Mouse (Mus musculus): ENCODE results near the gene Lsm14b. TPM values are rescaled to one million over a fixed set of nuclear protein-coding genes. Genes with fewer than 3 reads are reported as not detected.

Lsm14b gene
- polyA plus RNA-seq, 1 experiment: 45.3 TPM

DNA sequence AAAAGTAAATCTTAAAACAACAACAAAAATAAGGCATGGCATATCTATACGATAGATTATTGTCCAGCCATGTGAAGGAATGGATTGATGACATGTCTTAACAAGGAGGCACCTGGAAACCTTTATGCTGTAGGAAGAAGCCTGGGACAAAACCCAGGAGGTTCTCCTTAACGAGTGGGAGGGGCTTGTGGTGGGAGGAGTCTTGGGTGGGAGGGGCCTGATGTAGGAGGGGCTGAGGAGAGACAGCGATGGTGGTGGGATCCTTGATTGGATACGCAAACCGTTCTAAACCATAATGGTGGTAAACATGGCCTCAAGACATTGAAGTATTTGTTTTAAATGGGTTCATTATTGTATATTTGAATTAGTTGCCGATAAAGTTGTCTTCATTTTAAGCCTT, 13.4 kb upstream of the Lsm14b start:
- no peak for DNase-seq

DNA sequence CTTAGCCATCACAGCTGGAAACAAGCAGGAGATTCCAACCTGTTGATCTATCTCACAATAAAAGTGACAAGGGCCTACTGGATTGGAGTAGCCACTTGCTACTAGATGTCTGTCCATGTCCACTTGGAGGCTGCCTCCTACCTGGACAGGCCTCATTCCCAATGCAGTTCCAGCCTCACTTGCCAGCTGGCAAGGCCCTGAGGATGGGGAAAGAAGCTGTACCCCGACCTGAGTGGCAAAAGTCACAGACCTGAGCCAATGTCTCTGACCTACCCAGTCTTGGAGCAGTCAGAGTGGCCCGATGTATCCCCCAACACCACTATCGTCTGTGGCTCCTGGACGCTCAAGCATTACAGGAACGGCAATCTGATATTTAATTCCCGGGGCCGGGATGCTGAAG, 11.1 kb upstream of the Lsm14b start:
- WGBS: 97% methylated on average over 7 of the region's 7 CpGs
- H3K27ac ChIP-seq (ENCODE audit: control insufficient read depth, insufficient read depth, low read length): no peak overlapping the region
- DNase-seq: no peak

More for the DNA sequence above, 13.4 kb upstream of the Lsm14b start:
- H3K36me3 ChIP-seq (ENCODE audit: control insufficient read depth, insufficient read depth, low read length): no peaks in the 10 kb centered on the region
- H3K27ac ChIP-seq (ENCODE audit: control insufficient read depth, insufficient read depth, low read length): no peak overlapping the region
- H3K27me3 ChIP-seq (ENCODE audit: control insufficient read depth, insufficient read depth, low read length): no peaks in the 10 kb centered on the region
- TF ChIP-seq POLR2A (IDR thresholded peaks at IDR 0.05; ENCODE audit: control insufficient read depth, extremely low read depth, insufficient read depth, low read length, poor library complexity): no peak
- no peak for TF ChIP-seq CTCF (IDR thresholded peaks at IDR 0.05; ENCODE audit: borderline replicate concordance, control insufficient read depth, extremely low read depth, insufficient read depth, low read length, poor library complexity)
- 90% methylated on average over 6 of the region's 6 CpGs for WGBS
- H3K4me1 ChIP-seq (replicated peaks; ENCODE audit: control insufficient read depth, insufficient read depth, low read length): no peaks in the 10 kb centered on the region
- H3K4me3 ChIP-seq (ENCODE audit: control insufficient read depth, insufficient read depth, low read length): no peak overlapping the region

DNA sequence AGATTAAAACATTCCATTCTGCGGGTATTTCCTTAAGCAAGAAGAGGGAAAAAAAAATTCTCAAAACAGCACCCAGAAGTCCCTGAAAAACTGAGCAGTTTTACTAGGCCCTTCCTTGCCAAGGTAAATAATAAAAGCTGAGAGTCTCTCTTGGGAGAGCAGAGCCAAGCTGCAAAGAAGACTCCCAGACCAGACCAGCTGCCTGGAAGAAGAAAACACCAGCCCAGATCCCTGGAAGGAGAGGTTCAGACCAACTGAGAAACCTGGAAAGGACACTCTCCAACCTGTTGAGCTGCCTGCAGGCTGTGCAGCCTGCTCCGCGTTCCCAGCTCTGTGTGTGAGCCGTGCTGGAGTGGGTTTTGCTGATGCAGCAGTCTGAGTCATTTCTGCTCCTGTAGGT, 7.2 kb upstream of the Lsm14b start:
- H3K27me3 ChIP-seq (ENCODE audit: control insufficient read depth, insufficient read depth, low read length): no peaks in the 10 kb centered on the region
- H3K4me3 ChIP-seq (ENCODE audit: control insufficient read depth, insufficient read depth, low read length): no peak overlapping the region
- TF ChIP-seq POLR2A (IDR thresholded peaks at IDR 0.05; ENCODE audit: control insufficient read depth, extremely low read depth, insufficient read depth, low read length, poor library complexity) (no peak), CTCF (IDR thresholded peaks at IDR 0.05; ENCODE audit: borderline replicate concordance, control insufficient read depth, extremely low read depth, insufficient read depth, low read length, poor library complexity) (no peak)
- WGBS: 90% methylated on average over 4 of the region's 4 CpGs
- DNase-seq: no peak
- no peaks in the 10 kb centered on the region for H3K4me1 ChIP-seq (replicated peaks; ENCODE audit: control insufficient read depth, insufficient read depth, low read length)
- no peak overlapping the region for H3K27ac ChIP-seq (ENCODE audit: control insufficient read depth, insufficient read depth, low read length)
- H3K36me3 ChIP-seq (ENCODE audit: control insufficient read depth, insufficient read depth, low read length): no peaks in the 10 kb centered on the region

More for the DNA sequence above, 11.1 kb upstream of the Lsm14b start:
- H3K27me3 ChIP-seq (ENCODE audit: control insufficient read depth, insufficient read depth, low read length): no peaks in the 10 kb centered on the region
- no peaks in the 10 kb centered on the region for H3K36me3 ChIP-seq (ENCODE audit: control insufficient read depth, insufficient read depth, low read length)
- TF ChIP-seq POLR2A (IDR thresholded peaks at IDR 0.05; ENCODE audit: control insufficient read depth, extremely low read depth, insufficient read depth, low read length, poor library complexity): no peak
- TF ChIP-seq CTCF (IDR thresholded peaks at IDR 0.05; ENCODE audit: borderline replicate concordance, control insufficient read depth, extremely low read depth, insufficient read depth, low read length, poor library complexity): no peak
- no peak overlapping the region for H3K4me3 ChIP-seq (ENCODE audit: control insufficient read depth, insufficient read depth, low read length)
- no peaks in the 10 kb centered on the region for H3K4me1 ChIP-seq (replicated peaks; ENCODE audit: control insufficient read depth, insufficient read depth, low read length)

DNA sequence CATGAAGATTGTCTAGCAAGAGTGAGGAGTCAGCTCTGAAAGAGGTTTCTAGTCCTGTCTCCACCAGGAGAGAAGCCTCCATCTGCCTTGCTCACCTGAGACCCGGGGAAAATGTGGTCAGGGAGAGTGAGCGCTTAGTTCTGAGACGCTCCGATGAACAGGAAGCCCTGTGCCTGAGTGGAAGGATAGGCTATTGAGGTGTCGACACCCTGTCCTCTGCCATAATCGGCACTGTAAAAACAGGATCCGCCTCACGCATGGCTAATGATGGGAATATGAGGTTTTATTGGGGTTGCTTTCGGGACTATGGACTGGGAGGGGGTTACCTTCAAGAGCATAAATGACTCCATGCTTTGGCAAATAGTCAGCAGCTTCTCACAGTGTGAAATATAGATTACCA, 6.2 kb upstream of the Lsm14b start:
- H3K27ac ChIP-seq (ENCODE audit: control insufficient read depth, insufficient read depth, low read length): no peak overlapping the region
- H3K36me3 ChIP-seq (ENCODE audit: control insufficient read depth, insufficient read depth, low read length): no peaks in the 10 kb centered on the region
- no peak for DNase-seq
- WGBS: 84% methylated on average over 9 of the region's 9 CpGs
- H3K4me1 ChIP-seq (replicated peaks; ENCODE audit: control insufficient read depth, insufficient read depth, low read length): no peaks in the 10 kb centered on the region
- no peaks in the 10 kb centered on the region for H3K27me3 ChIP-seq (ENCODE audit: control insufficient read depth, insufficient read depth, low read length)
- no peak for TF ChIP-seq CTCF (IDR thresholded peaks at IDR 0.05; ENCODE audit: borderline replicate concordance, control insufficient read depth, extremely low read depth, insufficient read depth, low read length, poor library complexity)
- TF ChIP-seq POLR2A (IDR thresholded peaks at IDR 0.05; ENCODE audit: control insufficient read depth, extremely low read depth, insufficient read depth, low read length, poor library complexity): no peak
- no peak overlapping the region for H3K4me3 ChIP-seq (ENCODE audit: control insufficient read depth, insufficient read depth, low read length)

DNA sequence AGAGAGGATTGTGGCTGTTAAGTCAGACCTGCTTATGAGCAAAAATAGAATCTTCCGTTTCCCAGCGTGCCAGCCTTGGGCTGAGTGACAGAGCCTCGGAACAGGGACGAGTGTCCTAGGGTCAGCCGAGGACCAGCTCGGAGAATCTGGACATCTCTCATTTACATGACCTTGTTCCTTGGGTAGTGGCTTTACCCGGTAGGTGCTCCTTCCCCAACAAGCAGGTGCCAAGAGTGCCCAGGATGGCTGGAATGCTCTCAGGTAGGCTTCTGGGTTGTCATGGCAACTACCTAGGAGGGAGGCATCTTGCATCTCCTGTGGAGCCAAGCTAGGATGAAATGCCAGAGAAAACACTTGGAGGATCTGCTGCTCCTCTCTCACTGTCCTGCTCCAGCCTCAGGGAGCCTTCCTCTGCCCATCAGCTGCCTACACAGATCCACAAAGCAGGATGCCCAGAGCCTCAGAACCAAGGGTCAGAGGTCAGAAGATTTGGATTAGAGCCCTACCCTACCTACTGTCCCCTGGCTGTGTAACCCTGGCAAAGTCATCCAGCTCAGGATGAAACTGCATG, 4.6 kb upstream of the Lsm14b start:
- Histone ChIP-seq H3K27me3 (ENCODE audit: control insufficient read depth, insufficient read depth, low read length) (no peaks in the 10 kb centered on the region), H3K36me3 (ENCODE audit: control insufficient read depth, insufficient read depth, low read length) (no peaks in the 10 kb centered on the region), H3K4me3 (ENCODE audit: control insufficient read depth, insufficient read depth, low read length) (no peak overlapping the region), H3K4me1 (replicated peaks; ENCODE audit: control insufficient read depth, insufficient read depth, low read length) (no peaks in the 10 kb centered on the region), H3K27ac (ENCODE audit: control insufficient read depth, insufficient read depth, low read length) (no peak overlapping the region)
- no peak for DNase-seq
- TF ChIP-seq POLR2A (IDR thresholded peaks at IDR 0.05; ENCODE audit: control insufficient read depth, extremely low read depth, insufficient read depth, low read length, poor library complexity) (no peak), CTCF (IDR thresholded peaks at IDR 0.05; ENCODE audit: borderline replicate concordance, control insufficient read depth, extremely low read depth, insufficient read depth, low read length, poor library complexity) (no peak)
- 96% methylated on average over 7 of the region's 7 CpGs for WGBS

DNA sequence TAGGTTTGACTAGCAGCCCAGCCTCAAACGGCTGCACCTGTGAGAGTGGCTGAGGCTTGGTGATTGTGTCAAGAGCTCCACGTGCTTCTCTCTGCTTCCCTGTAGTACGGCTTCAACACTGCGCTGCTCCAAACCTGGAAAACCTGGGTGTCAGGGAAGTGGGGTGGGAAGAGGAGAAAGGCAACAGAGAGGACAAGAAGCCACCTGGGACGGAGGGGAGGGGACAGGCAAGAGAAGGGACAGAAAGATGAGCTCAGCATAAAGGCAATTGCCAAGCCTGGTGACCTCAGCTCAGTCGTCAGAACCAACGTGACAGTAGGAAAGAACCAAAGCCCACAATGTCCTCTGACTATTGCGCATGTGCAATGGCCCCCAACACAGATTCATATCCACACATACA, 3.9 kb upstream of the Lsm14b start:
- no peaks in the 10 kb centered on the region for H3K36me3 ChIP-seq (ENCODE audit: control insufficient read depth, insufficient read depth, low read length)
- no peak for TF ChIP-seq CTCF (IDR thresholded peaks at IDR 0.05; ENCODE audit: borderline replicate concordance, control insufficient read depth, extremely low read depth, insufficient read depth, low read length, poor library complexity)
- TF ChIP-seq POLR2A (IDR thresholded peaks at IDR 0.05; ENCODE audit: control insufficient read depth, extremely low read depth, insufficient read depth, low read length, poor library complexity): no peak
- no peak overlapping the region for H3K4me3 ChIP-seq (ENCODE audit: control insufficient read depth, insufficient read depth, low read length)
- DNase-seq: no peak
- H3K27me3 ChIP-seq (ENCODE audit: control insufficient read depth, insufficient read depth, low read length): no peaks in the 10 kb centered on the region
- 79% methylated on average over 8 of the region's 8 CpGs for WGBS
- H3K27ac ChIP-seq (ENCODE audit: control insufficient read depth, insufficient read depth, low read length): no peak overlapping the region
- peaks cover 4% of the 10 kb centered on the region for H3K4me1 ChIP-seq (replicated peaks; ENCODE audit: control insufficient read depth, insufficient read depth, low read length)

DNA sequence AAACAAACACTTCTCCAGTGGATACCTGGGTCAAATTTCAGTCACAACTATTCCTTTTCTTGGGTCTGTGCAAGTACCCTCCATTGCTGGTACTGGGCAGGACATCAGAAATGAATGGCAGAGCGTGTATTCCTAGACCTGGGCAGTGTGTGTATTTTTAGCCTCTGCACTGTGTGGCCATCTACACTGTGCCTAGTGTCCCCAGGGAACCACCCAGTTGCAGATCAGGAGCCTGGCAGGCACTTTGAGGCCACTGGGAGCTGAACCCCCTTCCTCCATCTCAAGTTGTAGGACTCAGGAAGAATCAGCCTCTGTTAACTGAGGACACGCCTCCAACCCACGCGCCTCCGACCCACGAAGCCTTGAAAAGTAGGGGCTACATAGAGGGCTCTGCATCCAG, 2.0 kb upstream of the Lsm14b start:
- H3K4me1 ChIP-seq (replicated peaks; ENCODE audit: control insufficient read depth, insufficient read depth, low read length): peaks cover 20% of the 10 kb centered on the region
- H3K36me3 ChIP-seq (ENCODE audit: control insufficient read depth, insufficient read depth, low read length): no peaks in the 10 kb centered on the region
- 80% methylated on average over 6 of the region's 6 CpGs for whole genome bisulfite sequencing
- H3K27me3 ChIP-seq (ENCODE audit: control insufficient read depth, insufficient read depth, low read length): no peaks in the 10 kb centered on the region
- no peak overlapping the region for H3K27ac ChIP-seq (ENCODE audit: control insufficient read depth, insufficient read depth, low read length)
- no peak for TF ChIP-seq POLR2A (IDR thresholded peaks at IDR 0.05; ENCODE audit: control insufficient read depth, extremely low read depth, insufficient read depth, low read length, poor library complexity)
- TF ChIP-seq CTCF (IDR thresholded peaks at IDR 0.05; ENCODE audit: borderline replicate concordance, control insufficient read depth, extremely low read depth, insufficient read depth, low read length, poor library complexity): no peak
- H3K4me3 ChIP-seq (ENCODE audit: control insufficient read depth, insufficient read depth, low read length): no peak overlapping the region
- no peak for DNase-seq
